Mouse (Mus musculus) granulocyte monocyte progenitor cell, adult 5-6 weeks (primary cell): ENCODE measurements around the gene 4931406C07Rik. TPM values are rescaled to one million over a fixed set of nuclear protein-coding genes. Genes with fewer than 3 reads are reported as not detected.

Experiments
- ATAC-seq: replicated peaks from 2 replicates; pipeline ENCODE4 v1.8.0; 2016; ENCODE audit warnings: mild to moderate bottlenecking, moderate TSS enrichment, inconsistent platforms; ENCODE audit not compliant: poor library complexity, severe bottlenecking
- total RNA-seq, 2 experiments: library from RNA; stranded (forward) in 1 of 2; stranded (reverse) in 1 of 2; fragments of 200-712, 200-1000 nt in 1 of 2; fragments of >200 nt in 1 of 2; fragmentation: Nextera tagmentation in 1 of 2; gene quantifications; 2 replicates each; pipeline ENCODE4 v1.2.3; 2014 to 2017

The 4931406C07Rik gene
- total RNA-seq, 2 experiments from 2014 or later = 9.4 to 16.6 TPM

DNA sequence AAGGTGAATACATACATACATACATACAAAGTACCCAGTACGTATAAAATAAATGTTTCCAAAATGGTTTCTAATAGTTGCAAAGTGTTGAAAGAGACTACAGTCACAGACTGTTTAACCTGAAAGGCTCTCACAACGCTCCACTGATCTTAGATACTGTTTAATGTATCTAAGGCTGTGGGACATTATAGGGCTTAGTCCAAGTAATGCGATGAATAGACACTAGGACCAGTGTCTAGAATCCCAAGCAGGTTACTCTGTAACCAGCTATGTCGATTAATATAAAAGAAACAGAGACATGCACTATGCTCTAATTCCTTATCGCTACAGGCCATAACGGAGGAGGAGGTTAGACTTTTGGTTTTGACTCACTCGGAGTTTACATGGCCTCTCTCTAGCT is 9.1 kb downstream of the 4931406C07Rik start:
- ATAC-seq = no peak

DNA sequence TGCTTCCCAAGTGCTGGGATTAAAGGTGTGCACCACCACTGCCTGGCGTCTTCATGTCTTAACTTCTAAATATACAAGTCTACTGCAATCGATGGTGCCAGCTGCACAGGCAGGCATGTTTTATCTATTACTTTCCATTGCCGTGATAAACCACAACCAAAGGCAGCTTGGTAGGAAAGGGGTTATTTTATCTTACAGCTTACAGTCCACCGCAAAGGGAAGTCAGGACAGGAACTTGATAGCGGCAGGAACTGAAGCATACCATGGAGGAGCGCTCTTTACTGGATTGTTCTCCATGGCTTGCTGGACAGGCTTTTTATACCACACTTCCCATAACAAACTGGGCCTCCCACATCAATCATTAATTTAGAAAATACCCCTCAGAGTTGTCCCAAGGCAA is 17.0 kb downstream of the 4931406C07Rik start:
- peak; percentile 96 for ATAC-seq

DNA sequence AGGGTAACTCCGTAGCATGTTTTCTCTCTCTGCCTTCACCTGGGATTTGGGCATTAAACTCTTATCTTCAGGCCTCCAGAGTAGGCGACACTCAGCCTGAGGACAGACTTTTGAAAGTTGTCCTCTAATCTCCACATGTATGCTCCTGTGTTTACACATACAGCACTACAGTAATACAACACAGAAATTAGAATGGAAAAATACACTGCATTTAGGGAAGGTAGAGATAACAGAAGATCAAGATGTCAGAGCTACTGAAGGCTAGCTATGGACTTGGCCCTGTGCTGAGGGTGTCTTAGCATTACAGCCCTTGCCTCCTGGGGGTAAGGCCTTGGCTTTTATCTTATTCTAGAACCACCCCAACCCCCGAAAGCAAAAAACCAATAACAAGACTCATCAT is 17.8 kb downstream of the 4931406C07Rik start:
- ATAC-seq = no peak

DNA sequence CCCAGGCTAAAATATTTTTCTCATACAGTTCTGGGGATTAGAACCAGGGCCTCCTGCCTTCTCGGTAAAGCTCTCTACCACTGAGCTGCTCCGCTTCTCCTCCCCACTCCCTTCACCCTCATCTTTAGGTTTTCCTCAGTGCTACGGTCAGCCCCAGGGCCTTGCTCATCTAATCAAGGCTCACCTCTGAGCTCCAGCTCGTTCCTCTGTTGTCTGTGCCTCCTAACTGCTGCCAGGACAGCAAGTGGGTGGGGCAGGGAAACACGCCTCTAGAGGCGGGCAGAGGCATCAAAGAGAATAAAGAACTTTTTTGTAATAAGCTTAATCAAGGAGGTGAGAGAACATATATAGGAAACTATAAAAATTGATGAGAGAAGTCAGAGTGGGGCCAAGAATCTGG is 18.4 kb downstream of the 4931406C07Rik start:
- ATAC-seq = no peak

DNA sequence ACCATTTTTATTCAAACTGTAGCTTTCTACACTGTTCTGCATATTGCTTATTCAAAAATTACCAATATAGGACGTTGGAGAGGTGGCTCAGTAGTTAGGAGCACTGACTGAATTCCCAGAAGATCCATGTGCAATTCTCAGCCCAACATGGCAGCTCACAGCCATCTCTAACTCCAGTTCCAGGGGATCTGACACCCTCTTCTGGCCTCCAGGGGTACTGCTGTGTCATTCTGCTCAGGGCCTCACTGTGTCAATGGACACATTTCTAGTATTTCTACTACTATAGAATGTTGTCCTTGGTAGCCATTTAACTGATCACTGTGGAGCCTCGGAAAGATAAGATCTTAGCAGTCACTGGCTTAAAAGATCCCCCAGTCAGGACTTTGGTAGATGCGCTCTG is 20.8 kb downstream of the 4931406C07Rik start:
- ATAC-seq = peak; percentile 41

DNA sequence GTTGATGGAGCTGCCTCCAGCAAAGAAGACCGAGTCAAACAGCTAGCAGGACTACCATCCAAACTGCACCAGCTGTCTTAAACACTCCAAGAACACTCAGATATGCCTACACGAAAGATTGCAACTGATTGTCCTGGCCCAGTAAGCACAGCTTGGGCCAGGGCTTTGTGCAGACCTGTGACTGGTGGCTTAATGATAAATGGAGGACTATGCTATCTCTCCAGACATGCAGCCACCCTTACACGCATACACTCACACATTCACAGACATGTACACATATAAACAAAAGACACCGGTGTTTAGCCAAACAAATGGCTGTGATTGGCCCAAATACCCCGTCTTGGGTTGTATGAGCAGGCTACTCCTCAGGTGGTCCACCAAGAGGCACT is 25.8 kb downstream of the 4931406C07Rik start:
- no peak for ATAC-seq

DNA sequence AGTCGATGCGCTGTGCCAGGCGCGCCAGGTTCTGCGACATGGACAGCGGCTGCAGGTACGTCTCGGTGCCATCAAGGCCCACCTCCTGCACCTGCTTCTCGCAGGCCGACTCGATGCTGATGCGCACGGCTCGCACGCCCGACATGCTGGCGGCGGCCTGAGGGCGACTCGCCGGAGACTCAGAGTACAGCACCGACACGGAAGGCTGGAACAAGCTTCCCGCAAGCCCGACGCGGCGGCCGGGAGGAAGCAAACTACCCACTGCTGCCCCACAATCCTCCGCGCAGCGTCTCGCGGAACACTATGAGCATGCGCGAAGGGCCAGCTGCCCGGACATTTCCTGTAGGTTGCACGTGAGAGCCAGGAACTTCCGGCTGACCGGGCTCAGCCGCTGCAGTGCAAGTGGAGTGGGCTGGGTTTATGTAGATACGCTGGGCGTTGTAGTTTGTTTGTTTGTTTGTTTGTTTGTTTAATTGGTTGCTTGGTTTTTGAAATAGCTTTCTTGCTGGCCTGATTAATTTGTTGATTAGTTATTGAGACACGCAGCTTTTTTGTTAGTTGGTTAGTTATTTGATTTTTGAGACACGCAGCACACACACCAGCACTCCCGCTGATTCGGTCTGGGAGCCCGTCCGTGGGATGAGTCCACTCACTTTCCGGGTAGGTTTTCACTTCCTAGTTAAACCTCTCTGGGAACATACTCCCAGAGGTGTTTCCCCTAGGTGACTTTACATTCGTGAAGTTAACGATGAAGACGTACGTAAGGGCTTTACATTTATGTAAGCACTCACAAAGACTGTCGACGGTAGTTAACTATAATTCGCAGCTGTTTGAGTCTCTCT is 26.4 kb downstream of the 4931406C07Rik start, which contains the start of gene Med17:
Gene Med17, minus strand, starts transcription at position 283 of the 842 bp plus-strand sequence.
- ATAC-seq = peak; percentile 93

DNA sequence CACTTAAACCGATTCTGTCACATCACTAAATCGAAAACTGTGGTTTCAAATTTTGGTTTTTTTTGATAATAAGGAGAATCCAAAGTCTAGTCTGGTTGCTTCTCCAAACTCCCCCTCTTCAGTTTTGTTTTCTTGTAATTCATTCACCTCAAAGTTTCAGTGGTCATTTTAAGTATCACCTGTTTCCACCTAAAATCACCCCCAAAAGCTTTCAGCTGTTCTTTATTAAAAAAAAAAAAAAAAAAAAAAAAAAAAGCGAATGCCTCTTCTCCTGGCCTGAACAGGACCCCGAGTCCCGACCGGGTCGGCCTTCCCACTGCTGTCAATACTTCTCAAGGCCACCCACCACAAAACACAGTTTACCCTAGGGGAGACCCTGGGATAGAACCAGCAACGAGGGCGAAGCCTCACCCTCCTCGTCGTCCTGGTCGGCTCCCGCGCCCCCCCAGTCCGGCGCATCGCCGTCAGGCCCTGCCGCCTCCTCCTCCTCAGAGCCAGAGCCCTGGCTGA is 27.1 kb downstream of the 4931406C07Rik start:
- ATAC-seq = no peak

DNA sequence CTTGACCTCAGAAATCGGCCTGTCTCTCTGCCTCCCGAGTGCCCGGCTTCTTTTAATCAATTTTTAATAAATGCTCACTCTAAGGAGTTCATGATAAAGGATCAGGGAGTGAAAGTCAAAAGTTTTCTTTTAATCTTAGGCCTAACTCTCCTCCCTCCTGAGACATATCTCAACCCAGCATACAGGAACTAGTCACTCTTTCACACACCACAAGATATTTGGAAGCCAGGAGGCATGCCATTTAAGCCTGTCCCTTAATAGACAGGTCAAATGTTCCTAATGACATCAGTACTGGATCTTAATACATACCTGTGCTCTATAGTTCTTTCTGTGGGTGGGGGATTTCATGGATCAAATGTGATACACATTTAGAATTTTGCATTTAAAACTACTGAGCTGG is 27.9 kb downstream of the 4931406C07Rik start:
- no peak for ATAC-seq

DNA sequence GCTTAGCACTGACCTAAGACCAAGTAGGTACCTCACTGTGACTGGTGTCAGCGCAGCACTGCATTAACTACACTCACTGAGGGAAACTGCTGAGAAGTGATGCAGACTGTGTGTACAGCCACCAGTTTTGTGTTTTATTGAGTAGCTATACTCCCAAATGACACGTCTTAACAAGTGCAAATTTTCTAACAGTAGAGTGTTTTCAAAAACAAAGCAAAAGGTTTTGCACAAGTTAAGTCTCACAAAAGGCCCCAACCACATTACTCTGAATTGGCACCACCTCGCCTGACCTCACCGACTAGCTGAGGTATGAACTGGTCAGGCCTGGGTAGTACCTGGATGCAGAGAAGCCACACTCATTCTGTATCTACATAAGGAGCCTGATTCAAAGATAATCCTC is 29.4 kb downstream of the 4931406C07Rik start:
- ATAC-seq = no peak

DNA sequence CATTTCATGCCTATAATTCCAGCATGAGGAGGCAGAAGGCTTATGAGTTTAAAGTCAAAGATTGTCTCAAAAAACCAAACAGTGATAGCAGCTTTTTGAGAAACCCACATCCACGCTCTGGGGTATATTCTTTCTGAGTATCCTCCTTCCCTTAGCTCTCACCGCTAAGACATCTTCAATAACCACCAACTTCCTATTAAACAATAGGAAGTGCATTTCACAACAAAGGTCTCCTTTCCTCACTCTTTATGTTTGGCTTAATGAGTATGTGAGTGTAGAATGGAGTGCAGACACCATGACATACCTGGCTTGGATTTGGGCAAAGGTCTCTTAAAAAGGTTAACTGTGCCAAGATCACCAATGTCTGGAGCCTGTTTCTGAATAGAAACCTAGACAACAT is 32.3 kb downstream of the 4931406C07Rik start:
- peak; percentile 78 for ATAC-seq

DNA sequence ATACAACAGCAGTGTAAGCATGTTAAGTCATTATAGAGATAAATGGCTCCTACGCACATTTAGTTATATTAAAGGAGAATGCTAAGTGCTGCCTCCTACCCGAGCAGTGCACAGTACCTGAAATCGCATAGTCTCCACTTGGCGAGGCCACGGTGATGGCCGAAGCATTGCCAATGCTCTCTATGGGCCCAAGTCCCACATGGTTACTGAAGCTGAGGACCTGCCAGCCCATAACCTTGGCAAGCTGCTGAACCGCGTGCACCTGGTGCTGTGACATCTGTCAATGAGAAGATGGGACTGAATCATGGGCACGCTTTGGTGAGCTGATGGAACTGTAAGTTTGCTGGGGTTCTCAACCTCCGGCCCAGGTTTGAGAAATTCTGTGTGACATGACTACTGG is 42.8 kb downstream of the 4931406C07Rik start:
- no peak for ATAC-seq

DNA sequence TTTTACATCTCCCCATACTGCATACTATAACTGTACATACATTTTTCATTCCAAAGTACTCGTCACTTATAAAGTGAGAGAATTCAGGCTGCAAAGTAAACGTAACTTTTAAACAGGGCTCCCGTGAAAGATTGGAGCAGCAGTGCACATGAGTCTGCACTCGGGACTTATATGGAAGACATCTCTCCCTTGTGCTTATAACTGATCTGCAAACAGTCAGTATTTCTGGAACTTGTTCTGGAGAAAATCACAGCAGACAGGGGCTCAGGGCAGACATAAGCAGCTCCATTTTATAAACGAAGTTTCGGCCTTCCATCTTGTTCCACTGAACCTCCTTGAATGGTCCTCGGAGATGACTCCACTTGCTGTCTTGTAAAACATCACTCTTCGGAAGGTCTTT is 44.3 kb downstream of the 4931406C07Rik start:
- ATAC-seq = no peak

DNA sequence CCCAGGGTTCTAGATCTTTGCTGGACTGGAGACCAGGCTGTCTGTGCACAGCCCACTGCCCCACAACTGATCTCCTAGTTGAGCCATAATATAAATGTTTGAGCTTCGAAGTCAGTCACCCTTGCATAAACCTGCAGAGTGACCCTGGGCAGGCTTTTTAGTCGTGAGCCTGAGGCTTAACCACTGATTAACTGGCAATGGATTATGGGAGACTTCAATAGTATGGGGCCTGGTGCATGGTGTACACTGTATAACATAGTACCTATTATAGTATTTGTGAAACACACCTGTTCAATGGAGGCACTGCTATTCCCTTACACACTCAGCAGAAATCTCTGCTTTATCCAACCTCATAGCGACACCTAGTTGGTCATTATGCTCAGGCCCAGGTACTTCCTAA is 50.0 kb downstream of the 4931406C07Rik start:
- no peak for ATAC-seq

DNA sequence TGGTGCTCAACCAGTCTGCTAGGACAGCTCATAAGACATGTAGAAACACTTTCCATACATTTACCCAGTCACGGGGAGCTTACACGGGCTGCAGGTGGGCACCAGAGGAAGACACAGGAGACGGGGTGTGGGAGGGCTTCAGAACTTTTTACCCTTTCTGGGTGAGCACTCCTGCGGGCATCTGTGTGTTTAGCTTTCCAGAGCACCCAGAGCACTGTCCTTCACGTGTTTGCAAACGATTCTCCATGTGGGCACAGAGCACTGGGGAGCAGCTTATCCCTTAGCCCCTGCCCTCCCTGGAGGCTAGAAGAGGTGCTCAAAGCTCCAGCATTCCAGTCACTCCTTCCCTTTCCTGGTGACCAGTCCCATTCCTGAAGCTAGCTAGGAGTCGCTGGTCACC is 51.7 kb downstream of the 4931406C07Rik start:
- no peak for ATAC-seq

DNA sequence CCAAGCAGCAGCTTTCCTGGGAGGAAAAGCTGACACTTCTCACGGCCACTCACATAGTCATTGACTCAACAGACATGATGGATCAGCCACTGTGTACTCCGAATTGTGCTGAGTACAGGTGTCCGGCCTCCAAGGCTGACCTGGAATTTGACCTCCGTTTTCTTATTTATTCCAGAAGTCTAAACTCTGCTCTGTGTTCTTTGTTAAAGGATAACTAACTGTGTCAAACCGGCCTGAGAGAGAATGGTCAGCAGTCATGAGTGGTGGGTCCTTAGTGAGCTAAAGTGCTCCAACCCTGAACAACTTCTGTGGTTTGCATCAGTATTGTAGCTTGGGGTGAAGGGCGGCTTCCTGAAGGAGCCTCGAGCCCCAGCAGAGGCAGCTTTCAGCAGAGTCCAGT is 54.1 kb downstream of the 4931406C07Rik start:
- no peak for ATAC-seq

DNA sequence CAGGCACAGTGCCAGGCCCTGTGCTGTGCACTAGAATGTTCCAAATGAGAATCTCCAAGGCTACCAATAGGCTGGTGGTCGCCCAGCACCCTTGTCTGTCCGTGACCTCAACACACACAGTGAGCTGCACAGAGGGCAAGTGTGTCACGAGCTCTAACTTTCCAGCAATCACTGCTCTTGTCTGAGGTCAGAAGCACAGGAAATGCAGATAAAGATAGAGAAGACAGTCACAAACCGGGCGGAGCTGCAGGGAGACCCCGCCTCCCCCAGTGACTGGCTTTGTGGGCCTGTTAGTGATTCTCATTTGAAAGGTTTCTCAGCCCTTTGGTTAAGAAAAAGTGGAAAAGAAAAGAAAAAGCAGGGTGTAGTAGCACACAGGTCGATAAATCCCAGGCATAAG is 55.9 kb downstream of the 4931406C07Rik start:
- no peak for ATAC-seq

DNA sequence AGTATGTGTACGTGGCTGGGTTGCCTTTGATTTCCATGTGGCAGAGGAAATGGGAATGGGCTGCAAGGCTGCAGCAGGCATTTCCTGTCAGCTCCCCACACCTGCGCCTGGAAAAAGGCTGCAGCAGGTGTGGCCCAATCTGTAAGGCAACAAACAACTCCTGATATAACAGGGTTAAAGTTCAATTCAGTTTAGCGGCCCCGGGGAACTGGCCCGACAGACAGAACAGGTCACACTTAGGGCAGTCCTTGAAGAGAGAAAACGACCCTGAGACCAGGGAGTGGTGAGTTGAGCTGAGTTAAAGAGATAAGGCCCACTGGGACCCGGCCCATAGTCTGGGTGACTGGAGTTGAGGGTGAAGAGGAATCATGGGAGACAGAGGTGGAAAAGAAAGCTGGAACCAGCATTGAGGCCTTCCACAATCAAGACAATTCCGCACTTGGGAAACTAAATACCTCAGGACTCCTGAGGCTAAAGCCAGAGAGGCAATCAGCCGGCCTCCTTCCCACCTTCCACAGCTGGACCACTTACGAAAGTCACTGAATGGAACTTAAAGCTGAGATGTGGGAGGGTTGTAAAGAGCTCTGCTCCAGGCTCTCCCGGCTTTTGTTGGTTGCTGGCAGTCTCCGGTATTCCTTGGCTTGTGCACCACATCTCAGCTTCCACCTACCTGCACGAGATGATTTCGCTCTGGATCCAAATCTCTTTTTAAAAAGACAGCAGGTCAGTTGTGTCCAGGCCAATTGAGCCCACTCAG is 60.8 kb downstream of the 4931406C07Rik start:
- ATAC-seq = no peak

DNA sequence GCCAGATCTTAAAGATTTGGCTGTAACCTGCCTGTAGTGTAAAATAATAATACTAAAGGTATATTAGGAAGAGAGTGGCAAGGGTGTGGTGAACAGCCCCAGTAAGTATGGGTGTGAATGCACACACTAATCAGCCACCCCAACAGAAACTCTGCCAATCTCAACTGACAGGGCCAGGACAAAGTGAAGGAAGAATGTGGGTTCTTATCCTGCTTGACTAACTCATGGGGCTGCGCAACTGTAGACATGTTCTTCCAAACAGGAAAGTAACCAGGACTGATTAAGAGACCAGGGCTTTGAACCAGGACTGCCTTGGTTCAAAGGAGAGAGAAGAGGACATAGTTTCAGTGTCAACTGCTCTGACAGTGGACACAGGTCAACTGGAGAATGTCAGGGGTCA is 64.1 kb downstream of the 4931406C07Rik start:
- no peak for ATAC-seq

DNA sequence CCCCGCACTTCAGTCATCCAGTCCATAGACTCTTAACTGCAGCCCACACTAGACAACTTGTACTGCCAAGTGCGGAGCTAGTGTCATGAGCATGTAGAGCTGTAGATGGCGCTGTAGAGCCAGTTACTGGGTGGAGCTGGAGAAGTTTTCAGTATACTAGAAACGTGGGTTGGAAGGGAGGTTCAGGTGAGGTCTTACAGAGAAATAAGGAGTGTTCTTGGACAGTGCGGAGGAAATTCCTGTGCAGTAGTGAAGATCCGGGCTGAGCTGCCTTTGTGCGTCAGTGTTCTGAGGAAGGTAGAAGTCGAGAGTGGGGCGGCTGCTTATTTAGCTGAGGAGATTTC is 64.7 kb downstream of the 4931406C07Rik start:
- ATAC-seq = peak; percentile 81

DNA sequence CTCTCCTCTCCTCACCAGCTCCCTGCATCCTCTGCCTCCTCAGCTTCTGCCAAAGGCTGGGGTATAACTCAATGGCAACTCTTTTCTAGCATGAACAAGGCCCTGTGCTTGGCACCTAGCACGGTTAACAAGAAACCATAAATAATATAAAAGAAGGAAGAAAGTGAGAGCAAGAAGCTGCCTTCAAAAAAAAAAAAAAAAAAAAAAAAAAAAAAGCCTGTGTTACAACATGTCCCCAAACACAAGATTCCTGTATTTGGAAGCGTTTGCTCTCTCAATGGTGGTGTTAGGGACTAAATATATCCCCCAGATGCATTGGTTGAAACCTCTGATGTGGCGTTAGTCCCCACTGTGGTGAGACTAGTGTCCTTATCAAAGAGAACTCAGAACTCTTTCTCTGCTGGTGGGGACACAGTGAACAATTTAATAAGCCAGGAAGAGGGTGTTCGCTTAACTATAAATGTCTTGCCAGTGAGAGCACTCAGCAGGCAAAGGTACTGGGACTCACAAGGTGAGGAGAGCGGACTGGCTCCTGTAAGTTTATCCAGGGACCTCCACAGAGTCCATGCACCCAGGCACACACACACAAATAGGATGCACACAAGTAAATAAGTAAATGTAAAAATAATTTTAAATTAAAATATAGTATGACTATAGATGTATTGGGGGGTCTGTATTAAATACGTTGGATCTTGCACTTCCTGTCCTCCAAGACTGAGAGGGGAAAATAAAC is 65.2 kb downstream of the 4931406C07Rik start:
- ATAC-seq = no peak
